In the genomic region with DNA sequence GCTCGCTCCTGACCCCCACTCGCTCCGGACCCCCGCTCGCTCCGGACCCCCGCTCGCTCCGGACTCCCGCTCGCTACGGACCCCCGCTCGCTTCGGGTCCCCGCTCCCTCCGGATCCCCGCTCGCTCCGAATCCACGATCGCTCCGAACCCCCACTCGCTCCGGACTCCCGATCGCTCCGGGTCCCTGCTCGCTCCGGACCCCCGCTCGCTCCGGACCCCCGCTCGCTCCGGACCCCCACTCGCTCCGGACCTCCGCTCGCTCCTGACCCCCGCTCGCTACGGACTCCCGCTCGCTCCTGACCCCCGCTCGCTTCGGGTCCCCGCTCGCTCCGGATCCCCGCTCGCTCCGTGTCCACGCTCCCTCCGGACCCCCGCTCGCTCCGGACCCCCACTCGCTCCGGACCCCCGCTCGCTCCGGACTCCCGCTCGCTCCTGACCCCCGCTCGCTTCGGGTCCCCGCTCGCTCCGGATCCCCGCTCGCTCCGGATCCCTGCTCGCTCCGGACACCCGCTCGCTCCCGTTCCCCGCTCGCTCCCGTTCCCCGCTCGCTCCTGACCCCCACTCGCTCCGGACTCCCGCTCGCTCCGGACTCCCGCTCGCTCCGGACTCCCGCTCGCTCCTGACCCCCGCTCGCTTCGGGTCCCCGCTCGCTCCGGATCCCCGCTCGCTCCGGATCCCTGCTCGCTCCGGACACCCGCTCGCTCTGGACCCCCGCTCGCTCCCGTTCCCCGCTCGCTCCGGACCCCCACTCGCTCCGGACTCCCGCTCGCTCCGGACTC, we compare ENCODE assay signal across 14 mouse cellular contexts. TPM values are rescaled to one million over a fixed set of nuclear protein-coding genes. Genes with fewer than 3 reads are reported as not detected.
DNase-seq lines count a peak whose midpoint lies in the region; ATAC-seq and TF ChIP-seq lines count a peak whose summit lies in the region.
"Not testable (repeated sequence)": the region's sequence is repeated elsewhere in the genome, so short reads cannot be mapped to it uniquely, and the experiment has no call there.
"Had no signal": no experiment of that assay in that cellular context is flagged by ENCODE, and none has a peak within 500 bp of the region (broad histone marks: within the 10 kb centered on the region; RNA-seq: fewer than 3 reads in every experiment).

No protein-coding gene starts in this region.

- not testable (repeated sequence) for H3K36me3 ChIP-seq in forebrain, embryonic 13.5 days (ENCODE audit: poor library complexity, severe bottlenecking); intestine, postnatal 0 days (ENCODE audit: control insufficient read depth, insufficient read depth); limb, embryonic 12.5 days; lung, embryonic 14.5 days (ENCODE audit: insufficient read depth); midbrain, postnatal 0 days (ENCODE audit: insufficient read depth, low read length); stomach, postnatal 0 days (ENCODE audit: control insufficient read depth, insufficient read depth, low read length)
- peaks cover 56% of the 10 kb centered on the region for H3K36me3 ChIP-seq in heart, embryonic 16.5 days (ENCODE audit: control insufficient read depth, insufficient read depth)

- not testable (repeated sequence) for TF ChIP-seq CTCF in bone marrow macrophage, adult 2 months (IDR thresholded peaks at IDR 0.05; ENCODE audit: low read depth, low read length); intestine, postnatal 0 days (IDR thresholded peaks at IDR 0.05; ENCODE audit: low read depth); lung, embryonic 14.5 days (IDR thresholded peaks at IDR 0.05; ENCODE audit: low read depth); midbrain, postnatal 0 days (IDR thresholded peaks at IDR 0.05); stomach, postnatal 0 days (IDR thresholded peaks at IDR 0.05; ENCODE audit: low read depth)

- peak overlapping the region; percentile 95 for H3K4me2 ChIP-seq in forebrain, embryonic 13.5 days
- peak overlapping the region; percentile 76 for H3K4me2 ChIP-seq in heart, embryonic 16.5 days (ENCODE audit: low read depth, low read length)
- peak overlapping the region; percentile 91 for H3K4me2 ChIP-seq in intestine, postnatal 0 days (replicated peaks; ENCODE audit: low read depth)
- H3K4me2 ChIP-seq in limb, embryonic 12.5 days = peak overlapping the region; percentile 93
- peak overlapping the region; percentile 80 for H3K4me2 ChIP-seq in lung, embryonic 14.5 days
- peak overlapping the region; percentile 94 for H3K4me2 ChIP-seq in midbrain, postnatal 0 days (ENCODE audit: low read depth, low read length, poor library complexity, severe bottlenecking)
- peak overlapping the region; percentile 78 for H3K4me2 ChIP-seq in stomach, postnatal 0 days (replicated peaks; ENCODE audit: low read depth)

- not testable (repeated sequence) for H3K27ac ChIP-seq in bone marrow macrophage, adult 2 months (ENCODE audit: insufficient read depth, low read depth, low read length); forebrain, embryonic 13.5 days; heart, embryonic 16.5 days (ENCODE audit: low read length); intestine, postnatal 0 days (ENCODE audit: low read depth, low read length); limb, embryonic 12.5 days; lung, embryonic 14.5 days (ENCODE audit: low read depth); midbrain, postnatal 0 days (ENCODE audit: low read depth, low read length); stomach, postnatal 0 days (replicated peaks)

- not testable (repeated sequence) for H3K4me1 ChIP-seq in bone marrow macrophage, adult 2 months (ENCODE audit: control insufficient read depth, insufficient read depth, low read length); heart, embryonic 16.5 days (ENCODE audit: control insufficient read depth, insufficient read depth, low read length); intestine, postnatal 0 days (replicated peaks; ENCODE audit: control insufficient read depth, insufficient read depth, low read length); lung, embryonic 14.5 days (ENCODE audit: insufficient read depth); midbrain, postnatal 0 days (ENCODE audit: insufficient read depth, low read length); stomach, postnatal 0 days (replicated peaks; ENCODE audit: control insufficient read depth, insufficient read depth)
- peaks cover 14% of the 10 kb centered on the region for H3K4me1 ChIP-seq in forebrain, embryonic 13.5 days
- H3K4me1 ChIP-seq in limb, embryonic 12.5 days (replicated peaks) = peaks cover 11% of the 10 kb centered on the region

- not testable (repeated sequence) for TF ChIP-seq EP300 in stomach, postnatal 0 days (optimal IDR thresholded peaks at IDR 0.05)

- ATAC-seq in forebrain, embryonic 13.5 days; heart, embryonic 16.5 days (replicated peaks; ENCODE audit: extremely low read depth, insufficient read depth, low FRiP score); intestine, postnatal 0 days; limb, embryonic 12.5 days (ENCODE audit: insufficient number of reproducible peaks, insufficient read depth, low FRiP score, low TSS enrichment, low read depth); lung, embryonic 14.5 days (ENCODE audit: insufficient read depth); midbrain, postnatal 0 days (ENCODE audit: low FRiP score); stomach, postnatal 0 days (ENCODE audit: low FRiP score, low TSS enrichment): not testable (repeated sequence)

- under 1% methylated on average over 109 of the region's 119 CpGs for WGBS in forebrain, embryonic 13.5 days
- WGBS in heart, embryonic 16.5 days = 8% methylated on average over 118 of the region's 119 CpGs
- 1% methylated on average over 114 of the region's 119 CpGs for WGBS in intestine, postnatal 0 days
- WGBS in limb, embryonic 12.5 days = under 1% methylated on average over 104 of the region's 119 CpGs
- WGBS in lung, embryonic 14.5 days = under 1% methylated on average over 103 of the region's 119 CpGs
- WGBS in midbrain, postnatal 0 days = under 1% methylated on average over 92 of the region's 119 CpGs
- under 1% methylated on average over 50 of the region's 119 CpGs for WGBS in stomach, postnatal 0 days

- H3K9ac ChIP-seq in forebrain, embryonic 13.5 days = peak overlapping the region; percentile 56
- peak overlapping the region; percentile 60 for H3K9ac ChIP-seq in heart, embryonic 16.5 days (ENCODE audit: low read length)
- peak overlapping the region; percentile 45; the same call in 1 of the 2 replicates for H3K9ac ChIP-seq in intestine, postnatal 0 days (ENCODE audit: low read depth, low read length)
- peak overlapping the region; percentile 57; the same call in 1 of the 2 replicates for H3K9ac ChIP-seq in limb, embryonic 12.5 days (replicated peaks)
- peak overlapping the region; percentile 46 for H3K9ac ChIP-seq in lung, embryonic 14.5 days
- H3K9ac ChIP-seq in midbrain, postnatal 0 days (replicated peaks; ENCODE audit: low read length, poor library complexity, severe bottlenecking) = peak overlapping the region; percentile 42
- H3K9ac ChIP-seq in stomach, postnatal 0 days (ENCODE audit: low read length) = peak overlapping the region; percentile 45

- TF ChIP-seq POLR2A in bone marrow macrophage, adult 2 months (IDR thresholded peaks at IDR 0.05; ENCODE audit: borderline replicate concordance, low read depth, low read length) = not testable (repeated sequence)

- H3K4me3 ChIP-seq in bone marrow macrophage, adult 2 months (ENCODE audit: insufficient read depth, low read length) = peak overlapping the region; percentile 51
- peak overlapping the region; percentile 51 for H3K4me3 ChIP-seq in forebrain, embryonic 13.5 days
- peak overlapping the region; percentile 53 for H3K4me3 ChIP-seq in heart, embryonic 16.5 days (ENCODE audit: low read length)
- peak overlapping the region; percentile 47 for H3K4me3 ChIP-seq in intestine, postnatal 0 days (ENCODE audit: low read depth, low read length)
- peak overlapping the region; percentile 50 for H3K4me3 ChIP-seq in limb, embryonic 12.5 days (replicated peaks)
- H3K4me3 ChIP-seq in lung, embryonic 14.5 days (ENCODE audit: low read depth, low read length) = peak overlapping the region; percentile 47
- peak overlapping the region; percentile 45 for H3K4me3 ChIP-seq in midbrain, postnatal 0 days (ENCODE audit: low read depth, low read length)
- peak overlapping the region; percentile 50 for H3K4me3 ChIP-seq in stomach, postnatal 0 days (ENCODE audit: low read depth, low read length)

- not testable (repeated sequence) for DNase-seq in lung, embryonic 14.5 days; midbrain, postnatal 0 days (ENCODE audit: low spot score); stomach, postnatal 0 days (ENCODE audit: low spot score)

- not testable (repeated sequence) for H3K9me3 ChIP-seq in forebrain, embryonic 13.5 days (replicated peaks); heart, embryonic 16.5 days (replicated peaks; ENCODE audit: control insufficient read depth, low read length); intestine, postnatal 0 days (ENCODE audit: control insufficient read depth); limb, embryonic 12.5 days; lung, embryonic 14.5 days (ENCODE audit: low read depth, low read length); midbrain, postnatal 0 days (ENCODE audit: low read length); stomach, postnatal 0 days (ENCODE audit: control insufficient read depth, low read length)

- peaks cover 78% of the 10 kb centered on the region for H3K27me3 ChIP-seq in forebrain, embryonic 13.5 days
- not testable (repeated sequence) for H3K27me3 ChIP-seq in heart, embryonic 16.5 days (ENCODE audit: control insufficient read depth, insufficient read depth, low read length); stomach, postnatal 0 days (ENCODE audit: control insufficient read depth, insufficient read depth, low read length)
- peaks cover 44% of the 10 kb centered on the region for H3K27me3 ChIP-seq in intestine, postnatal 0 days (replicated peaks; ENCODE audit: control insufficient read depth, insufficient read depth, low read length)
- peaks cover 91% of the 10 kb centered on the region for H3K27me3 ChIP-seq in limb, embryonic 12.5 days
- peaks cover 57% of the 10 kb centered on the region for H3K27me3 ChIP-seq in lung, embryonic 14.5 days (ENCODE audit: insufficient read depth, low read length)
- peaks cover 41% of the 10 kb centered on the region for H3K27me3 ChIP-seq in midbrain, postnatal 0 days (ENCODE audit: insufficient read depth, low read length)

RNA-seq across cellular contexts. Expression of a gene that starts 19.3 kb away (rescaled TPM):
- 97.8 and 116 TPM in 2 replicates for polyA plus RNA-seq in bone marrow macrophage, adult 2 months (2012; ENCODE audit: insufficient read depth, insufficient read length, missing spikeins)
- 0.18 and 0.30 TPM in 2 replicates for polyA plus RNA-seq in forebrain, embryonic 13.5 days (2015; fragmentation: Nextera tagmentation; extraction: Ambion mirVana)
- 6.1 and 7.7 TPM in 2 replicates for polyA plus RNA-seq in heart, embryonic 16.5 days (2015; fragmentation: Nextera tagmentation; extraction: Ambion mirVana)
- polyA plus RNA-seq in intestine, postnatal 0 days (2015; fragmentation: Nextera tagmentation; extraction: Ambion mirVana) = 3.7 and 3.9 TPM in 2 replicates
- 0.41 and 0.58 TPM in 2 replicates for polyA plus RNA-seq in limb, embryonic 12.5 days (2016; fragmentation: Nextera tagmentation; extraction: Ambion mirVana)
- polyA plus RNA-seq in lung, embryonic 14.5 days (2014; fragmentation: Nextera tagmentation; extraction: Ambion mirVana) = 1.5 and 1.6 TPM in 2 replicates
- total RNA-seq in midbrain, postnatal 0 days (2014; rRNA removed) = 3.9 and 4.0 TPM in 2 replicates
- 2.0 and 2.5 TPM in 2 replicates for polyA plus RNA-seq in midbrain, postnatal 0 days (2015; fragmentation: Nextera tagmentation; extraction: Ambion mirVana)
- polyA plus RNA-seq in stomach, postnatal 0 days (2015; fragmentation: Nextera tagmentation; extraction: Ambion mirVana) = 2.6 TPM in 2 replicates
- polyA plus RNA-seq: Patski had no signal

RNA-seq across cellular contexts. Expression of a gene that starts 21.5 kb away (rescaled TPM):
- not detected in 2 replicates for polyA plus RNA-seq in bone marrow macrophage, adult 2 months (2012; ENCODE audit: insufficient read depth, insufficient read length, missing spikeins)
- polyA plus RNA-seq in forebrain, embryonic 13.5 days (2015; fragmentation: Nextera tagmentation; extraction: Ambion mirVana) = 0.25 and 0.40 TPM in 2 replicates
- 188 and 201 TPM in 2 replicates for polyA plus RNA-seq in heart, embryonic 16.5 days (2015; fragmentation: Nextera tagmentation; extraction: Ambion mirVana)
- 1.6 and 1.9 TPM in 2 replicates for polyA plus RNA-seq in intestine, postnatal 0 days (2015; fragmentation: Nextera tagmentation; extraction: Ambion mirVana)
- polyA plus RNA-seq in limb, embryonic 12.5 days (2016; fragmentation: Nextera tagmentation; extraction: Ambion mirVana) = 11.5 and 12.4 TPM in 2 replicates
- 5.6 and 7.8 TPM in 2 replicates for polyA plus RNA-seq in lung, embryonic 14.5 days (2014; fragmentation: Nextera tagmentation; extraction: Ambion mirVana)
- total RNA-seq in midbrain, postnatal 0 days (2014; rRNA removed) = 0.05 and 0.19 TPM in 2 replicates
- 2.9 and 3.1 TPM in 2 replicates for polyA plus RNA-seq in midbrain, postnatal 0 days (2015; fragmentation: Nextera tagmentation; extraction: Ambion mirVana)
- 0.99 and 1.2 TPM in 2 replicates for polyA plus RNA-seq in stomach, postnatal 0 days (2015; fragmentation: Nextera tagmentation; extraction: Ambion mirVana)
- total RNA-seq: granulocyte monocyte progenitor cell, adult 5-6 weeks; monocyte, adult 5-6 weeks had no signal
- polyA plus RNA-seq: Patski had no signal

RNA-seq across cellular contexts. Expression of a gene that starts 23.6 kb away (rescaled TPM):
- 3.8 and 10.3 TPM in 2 replicates for polyA plus RNA-seq in bone marrow macrophage, adult 2 months (2012; ENCODE audit: insufficient read depth, insufficient read length, missing spikeins)
- polyA plus RNA-seq in forebrain, embryonic 13.5 days (2015; fragmentation: Nextera tagmentation; extraction: Ambion mirVana) = 28.1 and 35.9 TPM in 2 replicates
- 22.2 TPM in 2 replicates for polyA plus RNA-seq in heart, embryonic 16.5 days (2015; fragmentation: Nextera tagmentation; extraction: Ambion mirVana)
- 8.0 and 10.2 TPM in 2 replicates for polyA plus RNA-seq in intestine, postnatal 0 days (2015; fragmentation: Nextera tagmentation; extraction: Ambion mirVana)
- 39.9 and 46.3 TPM in 2 replicates for polyA plus RNA-seq in limb, embryonic 12.5 days (2016; fragmentation: Nextera tagmentation; extraction: Ambion mirVana)
- 33.0 and 37.4 TPM in 2 replicates for polyA plus RNA-seq in lung, embryonic 14.5 days (2014; fragmentation: Nextera tagmentation; extraction: Ambion mirVana)
- total RNA-seq in midbrain, postnatal 0 days (2014; rRNA removed) = 24.9 and 28.7 TPM in 2 replicates
- 29.8 and 30.1 TPM in 2 replicates for polyA plus RNA-seq in midbrain, postnatal 0 days (2015; fragmentation: Nextera tagmentation; extraction: Ambion mirVana)
- polyA plus RNA-seq in stomach, postnatal 0 days (2015; fragmentation: Nextera tagmentation; extraction: Ambion mirVana) = 15.3 and 16.8 TPM in 2 replicates

RNA-seq across cellular contexts. Expression of a gene that starts 39.9 kb away (rescaled TPM):
- not detected in 2 replicates for polyA plus RNA-seq in bone marrow macrophage, adult 2 months (2012; ENCODE audit: insufficient read depth, insufficient read length, missing spikeins)
- polyA plus RNA-seq in forebrain, embryonic 13.5 days (2015; fragmentation: Nextera tagmentation; extraction: Ambion mirVana) = 0.22 and 0.42 TPM in 2 replicates
- polyA plus RNA-seq in heart, embryonic 16.5 days (2015; fragmentation: Nextera tagmentation; extraction: Ambion mirVana) = 0.12 and 0.20 TPM in 2 replicates
- 0.09 and 0.16 TPM in 2 replicates for polyA plus RNA-seq in intestine, postnatal 0 days (2015; fragmentation: Nextera tagmentation; extraction: Ambion mirVana)
- 0.32 and 0.49 TPM in 2 replicates for polyA plus RNA-seq in limb, embryonic 12.5 days (2016; fragmentation: Nextera tagmentation; extraction: Ambion mirVana)
- not detected in 2 replicates for polyA plus RNA-seq in lung, embryonic 14.5 days (2014; fragmentation: Nextera tagmentation; extraction: Ambion mirVana)
- not detected in 2 replicates for total RNA-seq in midbrain, postnatal 0 days (2014; rRNA removed)
- 0.22 and 0.27 TPM in 2 replicates for polyA plus RNA-seq in midbrain, postnatal 0 days (2015; fragmentation: Nextera tagmentation; extraction: Ambion mirVana)
- polyA plus RNA-seq in stomach, postnatal 0 days (2015; fragmentation: Nextera tagmentation; extraction: Ambion mirVana) = 0.08 TPM in 1 of 2 replicates, not detected in the other
- total RNA-seq: granulocyte monocyte progenitor cell, adult 5-6 weeks; layer of hippocampus, postnatal 10 days; monocyte, adult 5-6 weeks had no signal
- polyA plus RNA-seq: frontal cortex, adult 2 months; inflammation-experienced regulatory T-cells, adult 6 months had no signal

RNA-seq across cellular contexts. Expression of a gene that starts 41.4 kb away (rescaled TPM):
- polyA plus RNA-seq in bone marrow macrophage, adult 2 months (2012; ENCODE audit: insufficient read depth, insufficient read length, missing spikeins) = 14.8 and 16.4 TPM in 2 replicates
- polyA plus RNA-seq in forebrain, embryonic 13.5 days (2015; fragmentation: Nextera tagmentation; extraction: Ambion mirVana) = 10.9 and 12.8 TPM in 2 replicates
- polyA plus RNA-seq in heart, embryonic 16.5 days (2015; fragmentation: Nextera tagmentation; extraction: Ambion mirVana) = 13.8 and 14.4 TPM in 2 replicates
- 9.1 and 9.7 TPM in 2 replicates for polyA plus RNA-seq in intestine, postnatal 0 days (2015; fragmentation: Nextera tagmentation; extraction: Ambion mirVana)
- 10.3 and 11.8 TPM in 2 replicates for polyA plus RNA-seq in limb, embryonic 12.5 days (2016; fragmentation: Nextera tagmentation; extraction: Ambion mirVana)
- polyA plus RNA-seq in lung, embryonic 14.5 days (2014; fragmentation: Nextera tagmentation; extraction: Ambion mirVana) = 13.5 and 14.5 TPM in 2 replicates
- total RNA-seq in midbrain, postnatal 0 days (2014; rRNA removed) = 8.4 and 11.2 TPM in 2 replicates
- 11.0 and 11.2 TPM in 2 replicates for polyA plus RNA-seq in midbrain, postnatal 0 days (2015; fragmentation: Nextera tagmentation; extraction: Ambion mirVana)
- polyA plus RNA-seq in stomach, postnatal 0 days (2015; fragmentation: Nextera tagmentation; extraction: Ambion mirVana) = 8.3 and 9.7 TPM in 2 replicates

Comparison
In these comparisons a context has a peak if more than half of its experiments do, and no peak if none do; other contexts are left out.
1. RNA of a gene that starts 19.3 kb away (polyA plus RNA-seq): 97.8 to 116 TPM in bone marrow macrophage, adult 2 months; 6.1 to 7.7 TPM in heart, embryonic 16.5 days, 3.7 to 3.9 TPM in intestine, postnatal 0 days, 2.6 TPM in stomach, postnatal 0 days, 2.0 to 2.5 TPM in midbrain, postnatal 0 days, 1.5 to 1.6 TPM in lung, embryonic 14.5 days, 0.41 to 0.58 TPM in limb, embryonic 12.5 days and 0.18 to 0.30 TPM in forebrain, embryonic 13.5 days; every median in the first group is over 10 times any median in the second.
2. RNA of a gene that starts 21.5 kb away (polyA plus RNA-seq): 188 to 201 TPM in heart, embryonic 16.5 days; 11.5 to 12.4 TPM in limb, embryonic 12.5 days, 5.6 to 7.8 TPM in lung, embryonic 14.5 days, 2.9 to 3.1 TPM in midbrain, postnatal 0 days, 1.6 to 1.9 TPM in intestine, postnatal 0 days, 0.99 to 1.2 TPM in stomach, postnatal 0 days, 0.25 to 0.40 TPM in forebrain, embryonic 13.5 days and not detected in bone marrow macrophage, adult 2 months; every median in the first group is over 10 times any median in the second.
3. Peak in every context shown above with its lines, with median percentiles within 50 percentile points of each other: H3K4me3 ChIP-seq, H3K4me2 ChIP-seq and H3K9ac ChIP-seq.